Mouse (Mus musculus) forebrain, embryonic 14.5 days (tissue): ENCODE data around the gene Lhfp. TPM values are rescaled to one million over a fixed set of nuclear protein-coding genes. Genes with fewer than 3 reads are reported as not detected.

ENCODE experiments used
- ATAC-seq: fragments of 200-750 bp; cut with Nextera tagmentation; 2 replicates; pipeline ENCODE4 v1.8.0; 2017; ENCODE audit warnings: mild to moderate bottlenecking, moderate library complexity
- DNase-seq: peaks from one replicate; pipeline ENCODE4 v3.0.0-alpha.2; 2015; ENCODE audit warnings: low spot score
- H3K27ac ChIP-seq: fragments of 300-500 bp; sonication (generic); 2 replicates; pipeline ENCODE4 v1.5.1; 2014; ENCODE audit warnings: low read depth, mild to moderate bottlenecking, control low read depth, low read length, moderate library complexity
- H3K27me3 ChIP-seq: fragments of 300-500 bp; sonication (generic); replicated peaks from 2 replicates; pipeline ENCODE4 v1.6.1; 2014; ENCODE audit warnings: low read length, control low read depth, mixed read lengths; ENCODE audit not compliant: control insufficient read depth, insufficient read depth
- H3K36me3 ChIP-seq: fragments of 300-500 bp; sonication (generic); 2 replicates; pipeline ENCODE4 v1.6.1; 2014; ENCODE audit warnings: low read length, control low read depth; ENCODE audit not compliant: control insufficient read depth, insufficient read depth
- H3K4me1 ChIP-seq: fragments of 300-500 bp; sonication (generic); 2 replicates; pipeline ENCODE4 v1.6.1; 2014; ENCODE audit warnings: antibody characterized with exemption, low read length, control low read depth; ENCODE audit not compliant: control insufficient read depth, insufficient read depth
- H3K4me2 ChIP-seq: fragments of 300-500 bp; sonication (generic); 2 replicates; pipeline ENCODE4 v1.6.1; 2014; ENCODE audit warnings: mild to moderate bottlenecking, control low read depth, low read length
- H3K4me3 ChIP-seq: fragments of 300-500 bp; sonication (generic); 2 replicates; pipeline ENCODE4 v1.5.1; 2014; ENCODE audit warnings: low read depth, low read length, control low read depth
- H3K9ac ChIP-seq: fragments of 300-500 bp; sonication (generic); 2 replicates; pipeline ENCODE4 v1.6.1; 2014; ENCODE audit warnings: mild to moderate bottlenecking, low read length, control low read depth, moderate library complexity
- H3K9me3 ChIP-seq: fragments of 300-500 bp; sonication (generic); replicated peaks from 2 replicates; pipeline ENCODE4 v1.6.1; 2016; ENCODE audit warnings: low read length, control low read depth, mixed read lengths; ENCODE audit not compliant: control insufficient read depth
- WGBS: fragments of 180-500 bp; shearing (Covaris S2); extraction: QIAGEN DNeasy Blood & Tissue Kit; methylation state at CpG from one replicate; pipeline ENCODE4 v1.1.7; 2014; 5-methylcytosine and 5-hydroxymethylcytosine counted together
- polyA plus RNA-seq: library from polyadenylated mRNA; unstranded; fragments of >200 nt; fragmentation: Nextera tagmentation; extraction: Ambion mirVana; gene quantifications from 2 replicates; pipeline ENCODE4 v1.2.1, GENCODE M21; 2014

Gene Lhfp
- polyA plus RNA-seq, 1 experiment from 2014 or later, result 37.4 TPM

DNA sequence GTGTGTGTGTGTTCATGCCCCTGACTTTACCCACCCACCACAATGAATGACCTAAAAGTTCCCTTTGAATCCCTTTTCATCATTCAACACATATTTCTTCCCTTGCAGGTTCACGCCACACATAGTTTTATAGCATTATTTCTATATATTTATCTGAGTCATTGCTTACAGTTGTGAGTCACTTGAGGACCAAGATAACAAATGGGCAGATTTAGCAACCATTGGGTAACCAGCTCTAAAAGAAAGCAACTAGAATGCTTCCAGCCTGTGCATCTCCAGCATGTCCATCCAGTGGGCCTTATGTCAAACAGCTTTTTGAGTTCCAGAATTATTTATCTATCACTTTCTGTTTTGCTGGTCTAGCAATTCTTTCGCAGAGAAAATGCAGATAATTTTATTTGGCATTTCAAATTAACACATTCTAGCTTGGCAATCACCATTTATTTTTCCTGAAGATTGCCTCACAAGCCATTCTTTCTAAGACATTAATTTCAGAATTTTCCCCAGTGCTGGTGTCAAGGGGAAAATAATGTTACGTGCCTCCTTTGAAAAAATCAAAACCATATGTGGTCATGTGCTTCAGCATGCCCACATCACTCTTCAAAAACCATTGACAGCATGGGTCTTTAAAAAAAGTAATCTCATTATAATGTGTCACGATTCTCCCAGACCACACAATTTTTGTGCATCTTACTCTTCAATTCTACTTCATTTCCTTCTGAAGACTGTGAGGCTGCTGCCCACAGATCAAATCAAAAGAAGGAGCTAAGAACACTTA lies 263.0 kb downstream of the Lhfp start:
- ATAC-seq (no peak), DNase-seq (no peak)
- no peak overlapping the region for H3K9ac ChIP-seq
- no peak overlapping the region for H3K4me3 ChIP-seq
- H3K36me3 ChIP-seq, result no peaks in the 10 kb centered on the region
- 77% methylated on average over 4 of the region's 4 CpGs for WGBS
- H3K4me2 ChIP-seq, result no peak overlapping the region
- H3K27ac ChIP-seq, result no peak overlapping the region
- H3K9me3 ChIP-seq, result peaks cover 7% of the 10 kb centered on the region; the same call in 1 of the 2 replicates
- H3K27me3 ChIP-seq, result no peaks in the 10 kb centered on the region
- no peaks in the 10 kb centered on the region for H3K4me1 ChIP-seq

DNA sequence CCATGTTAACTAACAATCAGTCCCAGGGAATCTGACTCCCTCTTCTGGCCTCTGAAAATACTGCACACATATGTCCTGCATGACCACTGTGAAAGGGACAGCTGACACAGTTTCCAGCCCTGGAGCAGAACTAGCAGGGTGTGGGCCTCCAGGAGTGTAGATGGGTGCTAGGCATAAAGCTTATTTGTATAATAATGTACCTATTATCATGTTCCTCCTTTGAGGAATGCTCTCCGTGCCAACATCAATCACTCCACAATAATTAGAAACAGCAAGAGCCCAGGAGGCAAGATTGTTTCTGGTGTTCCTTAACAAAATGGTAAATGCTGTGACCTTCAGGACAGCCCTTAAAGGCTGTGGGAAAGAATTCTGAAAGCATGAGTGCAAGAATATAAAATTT lies 264.5 kb downstream of the Lhfp start:
- no peak overlapping the region for H3K9ac ChIP-seq
- 60% methylated on average over 1 of the region's 1 CpGs for WGBS
- DNase-seq (no peak), ATAC-seq (no peak)
- H3K36me3 ChIP-seq, result no peaks in the 10 kb centered on the region
- H3K4me1 ChIP-seq, result no peaks in the 10 kb centered on the region
- no peak overlapping the region for H3K4me3 ChIP-seq
- no peak overlapping the region for H3K27ac ChIP-seq
- H3K27me3 ChIP-seq, result no peaks in the 10 kb centered on the region
- H3K4me2 ChIP-seq, result no peak overlapping the region
- H3K9me3 ChIP-seq, result peaks cover 7% of the 10 kb centered on the region; the same call in 1 of the 2 replicates

DNA sequence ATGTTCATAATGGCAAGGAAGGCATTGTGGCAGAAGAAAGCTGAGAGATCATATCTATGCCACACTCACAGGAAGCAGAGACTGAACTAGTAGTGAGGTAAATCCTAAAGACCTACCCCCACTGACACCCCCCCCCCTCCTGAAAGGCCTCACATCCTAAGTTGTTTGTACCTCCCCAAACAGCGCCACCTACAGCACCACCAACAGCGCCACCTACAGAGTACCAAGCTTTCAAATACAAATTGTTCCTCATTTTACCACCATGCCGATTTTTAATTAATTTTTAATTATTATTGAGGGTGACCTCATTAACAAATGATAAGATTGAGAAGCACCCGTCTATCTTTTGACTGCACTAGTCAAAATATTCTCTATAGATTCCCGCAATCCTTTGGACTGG lies 267.3 kb downstream of the Lhfp start:
- Histone ChIP-seq H3K27me3 (no peaks in the 10 kb centered on the region), H3K4me1 (no peaks in the 10 kb centered on the region), H3K4me2 (no peak overlapping the region), H3K9me3 (peaks cover 7% of the 10 kb centered on the region; the same call in 1 of the 2 replicates), H3K4me3 (no peak overlapping the region), H3K27ac (no peak overlapping the region), H3K9ac (no peak overlapping the region), H3K36me3 (no peaks in the 10 kb centered on the region)
- no peak for DNase-seq
- WGBS, result 58% methylated on average over 5 of the region's 5 CpGs
- no peak for ATAC-seq

DNA sequence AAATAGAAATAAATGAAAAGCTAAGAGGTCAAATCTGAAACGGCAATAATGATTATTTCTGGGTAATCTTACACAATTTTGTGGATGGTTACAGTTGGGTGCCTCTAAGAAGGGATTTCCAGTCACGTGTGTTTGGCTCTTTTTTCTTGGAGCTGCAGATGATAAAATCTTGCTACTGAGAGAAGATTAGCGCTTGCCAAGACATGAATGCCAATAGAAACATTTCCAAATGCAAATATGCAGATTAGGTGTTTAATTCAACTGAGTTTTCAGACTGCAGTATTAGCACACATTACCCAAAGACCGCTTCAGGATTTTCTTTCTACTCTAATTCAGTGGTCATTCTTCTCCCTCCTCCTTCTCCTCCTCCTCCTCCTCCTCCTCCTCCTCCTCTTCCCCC lies 268.8 kb downstream of the Lhfp start:
- H3K4me3 ChIP-seq, result no peak overlapping the region
- no peaks in the 10 kb centered on the region for H3K27me3 ChIP-seq
- 44% methylated on average over 4 of the region's 4 CpGs for WGBS
- H3K4me2 ChIP-seq, result no peak overlapping the region
- ATAC-seq (peak; percentile 75; the same call in 1 of the 2 replicates), DNase-seq (peak; percentile 79)
- H3K9me3 ChIP-seq, result peaks cover 7% of the 10 kb centered on the region; the same call in 1 of the 2 replicates
- no peaks in the 10 kb centered on the region for H3K4me1 ChIP-seq
- H3K27ac ChIP-seq, result no peak overlapping the region
- H3K36me3 ChIP-seq, result no peaks in the 10 kb centered on the region
- H3K9ac ChIP-seq, result no peak overlapping the region

DNA sequence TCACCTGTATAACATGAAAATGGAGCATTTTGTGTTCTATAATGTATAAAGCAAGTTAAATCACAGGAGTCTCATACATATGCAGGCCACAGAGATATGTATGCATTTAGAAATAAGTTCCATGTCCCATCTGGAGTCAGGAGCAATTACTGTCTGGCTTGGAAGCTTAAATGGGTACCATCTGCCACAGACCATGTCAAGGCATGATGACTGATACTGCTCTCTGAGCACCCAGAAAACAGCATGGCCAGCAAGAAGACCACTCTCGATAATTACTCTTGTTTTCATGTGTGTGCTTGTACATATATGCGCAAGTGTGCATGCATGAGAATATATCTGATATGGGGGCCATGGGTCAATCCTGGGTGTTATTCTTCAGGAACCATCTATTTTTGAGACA lies 269.3 kb downstream of the Lhfp start:
- no peak overlapping the region for H3K27ac ChIP-seq
- 92% methylated on average over 2 of the region's 2 CpGs for WGBS
- H3K4me2 ChIP-seq, result no peak overlapping the region
- no peak overlapping the region for H3K9ac ChIP-seq
- DNase-seq, result peak; percentile 51
- H3K4me3 ChIP-seq, result no peak overlapping the region
- no peaks in the 10 kb centered on the region for H3K36me3 ChIP-seq
- peak; percentile 58; the same call in 1 of the 2 replicates for ATAC-seq
- H3K27me3 ChIP-seq, result no peaks in the 10 kb centered on the region
- no peaks in the 10 kb centered on the region for H3K4me1 ChIP-seq
- peaks cover 6% of the 10 kb centered on the region; the same call in 1 of the 2 replicates for H3K9me3 ChIP-seq

Other genes with a start within 250 kb of the Lhfp start
- gene Cog6, start 24.3 kb upstream of the Lhfp start, polyA plus RNA-seq, result 73.1 and 86.2 TPM in 2 replicates